Mouse (Mus musculus) lung, embryonic 14.5 days (tissue): Measurements from ENCODE around the gene Sfxn5. TPM values are rescaled to one million over a fixed set of nuclear protein-coding genes. Genes with fewer than 3 reads are reported as not detected.
A peak's percentile ranks its signal among the peaks of the same experiment; 100 is the strongest.

Source experiments
- ATAC-seq: fragments of 200-750 bp; cut with Nextera tagmentation; 2 replicates; pipeline ENCODE4 v1.8.0; 2017; ENCODE audit warnings: mild to moderate bottlenecking, moderate TSS enrichment, moderate library complexity; ENCODE audit not compliant: insufficient read depth
- DNase-seq: peaks from one replicate; pipeline ENCODE4 v3.0.0-alpha.2; 2015
- H3K27ac ChIP-seq: fragments of 300-500 bp; sonication (generic); 2 replicates; pipeline ENCODE4 v1.5.1; 2014; ENCODE audit warnings: low read depth, mild to moderate bottlenecking, moderate library complexity
- H3K27me3 ChIP-seq: fragments of 300-500 bp; sonication (generic); 2 replicates; pipeline ENCODE4 v1.6.1; 2014; ENCODE audit warnings: low read length, control low read depth; ENCODE audit not compliant: insufficient read depth
- H3K36me3 ChIP-seq: fragments of 300-500 bp; sonication (generic); 2 replicates; pipeline ENCODE4 v1.6.1; 2014; ENCODE audit warnings: control low read depth; ENCODE audit not compliant: insufficient read depth
- H3K4me1 ChIP-seq: fragments of 300-500 bp; sonication (generic); 2 replicates; pipeline ENCODE4 v1.6.1; 2014; ENCODE audit warnings: antibody characterized with exemption, control low read depth; ENCODE audit not compliant: insufficient read depth
- H3K4me2 ChIP-seq: fragments of 300-500 bp; sonication (generic); 2 replicates; pipeline ENCODE4 v1.6.1; 2014; ENCODE audit warnings: mild to moderate bottlenecking
- H3K4me3 ChIP-seq: fragments of 300-500 bp; sonication (generic); 2 replicates; pipeline ENCODE4 v1.5.1; 2014; ENCODE audit warnings: low read depth, low read length
- H3K9ac ChIP-seq: fragments of 300-500 bp; sonication (generic); 2 replicates; pipeline ENCODE4 v1.6.1; 2014
- H3K9me3 ChIP-seq: fragments of 300-500 bp; sonication (generic); 2 replicates; pipeline ENCODE4 v1.6.1; 2016; ENCODE audit warnings: low read depth, low read length, control low read depth
- CTCF ChIP-seq: IDR thresholded peaks from 2 replicates; pipeline ENCODE4 v1.5.1; 2016; ENCODE audit warnings: antibody characterized with exemption, low read depth
- WGBS: fragments of 180-500 bp; shearing (Covaris S2); extraction: QIAGEN DNeasy Blood & Tissue Kit; methylation state at CpG from one replicate; pipeline ENCODE4 v1.1.7; 2014; 5-methylcytosine and 5-hydroxymethylcytosine counted together
- polyA plus RNA-seq: library from polyadenylated mRNA; unstranded; fragments of >200 nt; fragmentation: Nextera tagmentation; extraction: Ambion mirVana; gene quantifications from 2 replicates; pipeline ENCODE4 v1.2.1, GENCODE M21; 2014

Sfxn5 gene
- polyA plus RNA-seq, 1 experiment from 2014 or later: 8.3 TPM

DNA sequence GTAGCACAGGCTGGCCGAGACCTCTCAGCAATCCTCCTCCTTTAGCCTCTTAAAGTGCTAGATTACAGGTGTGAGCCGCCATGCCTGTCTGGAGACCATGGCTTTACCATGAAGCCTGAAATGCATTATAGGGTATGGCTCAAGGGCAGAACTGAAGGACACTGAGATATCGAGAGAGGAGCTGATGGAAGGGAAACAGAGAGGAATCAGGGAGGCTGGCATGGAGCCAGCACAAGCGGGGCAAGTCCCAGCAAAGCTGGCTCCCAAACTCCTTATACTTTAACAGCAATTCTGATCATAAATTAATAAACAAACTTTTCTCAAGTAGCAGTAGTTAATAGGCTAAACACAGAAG is 30.7 kb upstream of the Sfxn5 start:
- 64% methylated on average over 4 of the region's 4 CpGs for WGBS
- Histone ChIP-seq H3K27me3 (no peaks in the 10 kb centered on the region), H3K9ac (no peak overlapping the region), H3K27ac (no peak overlapping the region), H3K36me3 (no peaks in the 10 kb centered on the region), H3K4me2 (no peak overlapping the region), H3K4me3 (no peak overlapping the region), H3K9me3 (no peaks in the 10 kb centered on the region), H3K4me1 (peaks cover 13% of the 10 kb centered on the region; the same call in 1 of the 2 replicates)
- no peak for DNase-seq
- ATAC-seq: no peak
- no peak for TF ChIP-seq CTCF

DNA sequence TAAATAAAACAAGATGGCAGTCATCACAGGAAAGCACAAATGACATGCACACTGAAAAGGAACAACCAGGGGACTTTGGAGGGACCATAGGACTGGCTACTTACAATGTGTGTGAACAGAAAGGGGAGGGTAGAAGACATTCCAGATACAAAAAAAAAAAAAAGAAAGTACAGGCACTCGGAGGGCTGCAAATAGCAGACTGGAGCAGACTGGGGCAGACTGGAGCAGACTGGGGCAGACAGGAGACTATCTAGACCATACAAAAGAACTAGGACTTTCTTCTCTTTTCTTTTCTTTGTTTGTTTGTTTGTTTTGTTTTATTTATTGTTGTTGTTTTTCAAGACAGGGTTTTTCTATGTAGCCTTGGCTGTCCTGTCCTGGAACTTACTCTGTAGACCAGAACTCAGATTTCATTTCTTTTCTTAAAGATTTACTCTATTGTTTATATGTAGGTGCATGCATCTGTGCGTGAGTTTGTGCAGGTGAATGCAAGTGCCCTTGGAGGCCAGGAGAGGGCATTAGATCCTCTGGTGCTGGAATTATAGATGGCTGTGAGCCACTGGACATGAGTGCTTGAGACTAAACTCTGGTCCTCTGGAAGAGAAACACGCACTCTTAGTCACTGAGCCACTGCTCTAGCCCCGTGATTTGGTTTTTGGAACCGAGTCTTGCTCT is 30.1 kb upstream of the Sfxn5 start:
- Histone ChIP-seq H3K27me3 (no peaks in the 10 kb centered on the region), H3K4me2 (no peak overlapping the region), H3K9ac (no peak overlapping the region), H3K4me3 (no peak overlapping the region), H3K36me3 (no peaks in the 10 kb centered on the region), H3K27ac (no peak overlapping the region), H3K4me1 (peaks cover 8% of the 10 kb centered on the region; the same call in 1 of the 2 replicates), H3K9me3 (no peaks in the 10 kb centered on the region)
- WGBS: 86% methylated on average over 5 of the region's 5 CpGs
- no peak for TF ChIP-seq CTCF
- DNase-seq (no peak), ATAC-seq (no peak)

- 0 out of 2 replicates have a peak, but pooled peaks cover 5% of the 10 kb centered on the region for H3K4me1 ChIP-seq
- no peaks in the 10 kb centered on the region for H3K36me3 ChIP-seq
- no peak overlapping the region for H3K4me2 ChIP-seq
- no peaks in the 10 kb centered on the region for H3K27me3 ChIP-seq
- H3K9ac ChIP-seq: no peak overlapping the region
- no peak overlapping the region for H3K27ac ChIP-seq
- DNase-seq (no peak), ATAC-seq (no peak; the same call in 1 of the 2 replicates)
- no peaks in the 10 kb centered on the region for H3K9me3 ChIP-seq
- WGBS: 82% methylated on average over 5 of the region's 5 CpGs
- no peak overlapping the region for H3K4me3 ChIP-seq
- no peak for TF ChIP-seq CTCF
These were observed 29.4 kb upstream of the Sfxn5 start for GRCm38 (mm10) chr6:85362610-85363009.

GRCm38 (mm10) chr6:85360311-85360710 is 27.1 kb upstream of the Sfxn5 start:
- H3K4me1 ChIP-seq: no peaks in the 10 kb centered on the region
- no peak overlapping the region for H3K4me2 ChIP-seq
- WGBS: 81% methylated on average over 5 of the region's 5 CpGs
- no peaks in the 10 kb centered on the region for H3K36me3 ChIP-seq
- H3K4me3 ChIP-seq: no peak overlapping the region
- no peak for DNase-seq
- no peak for TF ChIP-seq CTCF
- no peaks in the 10 kb centered on the region for H3K27me3 ChIP-seq
- H3K9me3 ChIP-seq: no peaks in the 10 kb centered on the region
- H3K9ac ChIP-seq: no peak overlapping the region
- ATAC-seq: no peak
- no peak overlapping the region for H3K27ac ChIP-seq

DNA sequence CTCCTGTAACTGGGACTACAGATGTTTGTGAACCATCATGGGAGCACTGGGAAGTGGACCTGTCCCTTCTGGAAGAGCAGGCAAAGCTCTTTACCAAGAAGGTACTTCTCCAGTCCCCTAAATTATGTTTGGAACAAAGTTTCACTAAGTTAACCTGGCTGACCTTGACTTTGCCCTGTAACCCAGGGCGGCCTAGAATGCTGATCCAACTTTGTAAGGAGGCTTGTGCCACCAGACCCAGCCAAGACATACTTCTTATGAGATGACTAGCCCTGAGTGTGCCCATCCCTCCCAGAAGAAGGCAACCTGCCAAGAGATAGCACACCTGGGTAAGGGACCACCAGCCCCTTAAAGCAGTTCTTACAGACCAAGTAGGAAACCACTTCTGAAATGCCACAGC is 25.7 kb upstream of the Sfxn5 start:
- Histone ChIP-seq H3K27ac (no peak overlapping the region), H3K27me3 (no peaks in the 10 kb centered on the region), H3K4me1 (no peaks in the 10 kb centered on the region), H3K36me3 (no peaks in the 10 kb centered on the region), H3K4me2 (no peak overlapping the region), H3K9me3 (no peaks in the 10 kb centered on the region), H3K4me3 (no peak overlapping the region), H3K9ac (no peak overlapping the region)
- WGBS: 78% methylated on average over 1 of the region's 1 CpGs
- DNase-seq (no peak), ATAC-seq (no peak)
- TF ChIP-seq CTCF: no peak

DNA sequence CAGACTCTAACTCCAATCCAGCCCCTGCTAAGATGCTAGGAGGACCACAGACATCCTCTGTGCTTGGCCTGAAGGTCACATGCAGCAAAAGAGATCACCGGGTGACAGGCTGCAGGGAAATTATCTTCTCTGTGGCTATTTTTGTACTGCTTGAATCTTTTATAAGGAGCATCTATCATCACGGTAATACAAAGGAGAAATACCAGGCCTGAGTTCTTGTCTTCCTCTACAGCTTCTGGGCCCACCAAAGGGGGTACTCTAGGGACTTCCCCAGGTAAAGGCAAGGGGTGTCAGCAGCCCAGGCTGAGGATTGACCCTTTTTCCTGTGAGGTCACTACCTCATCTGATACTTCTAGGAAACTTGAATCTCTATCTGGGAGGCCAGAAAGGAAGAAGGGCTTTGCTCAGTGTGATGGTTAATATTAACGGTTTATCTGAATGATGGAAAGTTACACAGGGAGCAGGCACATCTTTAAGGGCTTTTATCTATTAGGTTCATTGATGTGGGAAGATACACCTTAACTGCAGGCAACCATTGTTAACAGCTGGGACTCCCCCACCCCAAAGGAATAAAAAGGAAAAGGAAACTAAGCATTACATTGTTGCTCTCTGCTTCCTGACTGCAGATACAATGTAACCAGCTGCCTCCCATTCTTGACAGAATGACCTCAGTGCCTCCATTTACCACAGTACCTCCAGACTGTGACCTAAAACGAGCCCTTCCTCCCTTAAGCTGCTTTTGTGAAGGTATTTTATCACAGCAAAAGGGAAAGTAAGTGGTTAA is 23.7 kb upstream of the Sfxn5 start:
- Histone ChIP-seq H3K9me3 (no peaks in the 10 kb centered on the region), H3K4me1 (no peaks in the 10 kb centered on the region), H3K4me3 (no peak overlapping the region), H3K9ac (no peak overlapping the region), H3K27ac (peak overlapping the region; percentile 54; the same call in 1 of the 2 replicates), H3K4me2 (no peak overlapping the region), H3K36me3 (no peaks in the 10 kb centered on the region), H3K27me3 (no peaks in the 10 kb centered on the region)
- 59% methylated on average over 4 of the region's 4 CpGs for WGBS
- no peak for TF ChIP-seq CTCF
- ATAC-seq (no peak), DNase-seq (no peak)

DNA sequence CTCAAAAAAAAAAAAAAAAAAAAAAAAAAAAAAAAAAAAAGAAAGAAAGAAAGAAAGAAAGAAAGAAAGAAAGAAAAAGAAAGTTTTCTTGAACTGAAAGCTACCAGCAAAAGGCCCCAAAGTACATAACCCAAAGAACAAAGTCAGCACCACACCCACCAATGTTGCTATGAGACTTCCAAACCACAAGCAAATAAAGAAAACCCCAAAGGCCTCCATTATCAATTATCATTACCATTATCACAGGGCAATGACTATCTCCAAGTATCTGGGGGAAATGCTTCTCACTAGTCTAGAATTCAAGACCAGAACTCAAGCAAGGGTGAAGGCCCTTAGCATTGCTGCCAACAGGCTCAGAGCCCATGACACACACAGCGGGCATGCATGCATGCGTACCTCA is 22.5 kb upstream of the Sfxn5 start:
- H3K4me3 ChIP-seq: no peak overlapping the region
- no peak for DNase-seq
- no peak overlapping the region for H3K9ac ChIP-seq
- H3K4me1 ChIP-seq: no peaks in the 10 kb centered on the region
- TF ChIP-seq CTCF: no peak
- ATAC-seq: no peak
- WGBS: 96% methylated on average over 2 of the region's 2 CpGs
- no peaks in the 10 kb centered on the region for H3K9me3 ChIP-seq
- H3K27me3 ChIP-seq: no peaks in the 10 kb centered on the region
- no peak overlapping the region for H3K27ac ChIP-seq
- no peaks in the 10 kb centered on the region for H3K36me3 ChIP-seq
- no peak overlapping the region for H3K4me2 ChIP-seq
